Mouse (Mus musculus) heart, embryonic 11.5 days (tissue): Measurements from ENCODE around the gene Rps3a1. TPM values are rescaled to one million over a fixed set of nuclear protein-coding genes. Genes with fewer than 3 reads are reported as not detected.

Experiments
- ATAC-seq: fragments of 200-750 bp; cut with Nextera tagmentation; replicated peaks from 2 replicates; pipeline ENCODE4 v1.8.0; 2017; ENCODE audit warnings: moderate library complexity; ENCODE audit not compliant: insufficient number of reproducible peaks, low FRiP score, low TSS enrichment
- H3K27ac ChIP-seq: fragments of 300-500 bp; sonication (generic); 2 replicates; pipeline ENCODE4 v1.5.1; 2014; ENCODE audit warnings: mild to moderate bottlenecking, low read depth, low read length
- H3K27me3 ChIP-seq: fragments of 300-500 bp; sonication (generic); 2 replicates; pipeline ENCODE4 v1.6.1; 2014; ENCODE audit warnings: mild to moderate bottlenecking, low read length, mixed read lengths; ENCODE audit not compliant: control insufficient read depth, insufficient read depth
- H3K36me3 ChIP-seq: fragments of 300-500 bp; sonication (generic); 2 replicates; pipeline ENCODE4 v1.6.1; 2014; ENCODE audit warnings: mild to moderate bottlenecking, low read length, moderate library complexity, mixed read lengths; ENCODE audit not compliant: control insufficient read depth, insufficient read depth
- H3K4me1 ChIP-seq: fragments of 300-500 bp; sonication (generic); 2 replicates; pipeline ENCODE4 v1.6.1; 2014; ENCODE audit warnings: low read length; ENCODE audit not compliant: control insufficient read depth, insufficient read depth
- H3K4me2 ChIP-seq: fragments of 300-500 bp; sonication (generic); 2 replicates; pipeline ENCODE4 v1.6.1; 2014; ENCODE audit warnings: mild to moderate bottlenecking, moderate library complexity
- H3K4me3 ChIP-seq: fragments of 300-500 bp; sonication (generic); 2 replicates; pipeline ENCODE4 v1.5.1; 2014; ENCODE audit warnings: low read depth, low read length
- H3K9ac ChIP-seq: fragments of 300-500 bp; sonication (generic); 2 replicates; pipeline ENCODE4 v1.6.1; 2014; ENCODE audit warnings: mild to moderate bottlenecking, low read depth, low read length, moderate library complexity
- H3K9me3 ChIP-seq: fragments of 300-500 bp; sonication (generic); replicated peaks from 2 replicates; pipeline ENCODE4 v1.6.1; 2016; ENCODE audit warnings: low read length; ENCODE audit not compliant: control insufficient read depth
- WGBS: fragments of 180-500 bp; shearing (Covaris S2); extraction: QIAGEN DNeasy Blood & Tissue Kit; methylation state at CpG from one replicate; pipeline ENCODE4 v1.1.7; 2014; ENCODE audit not compliant: insufficient replicate concordance; 5-methylcytosine and 5-hydroxymethylcytosine counted together
- polyA plus RNA-seq: library from polyadenylated mRNA; unstranded; fragments of >200 nt; fragmentation: Nextera tagmentation; extraction: Ambion mirVana; gene quantifications from 2 replicates; pipeline ENCODE4 v1.2.1, GENCODE M21; 2014

Rps3a1 gene
- 950 and 968 TPM in 2 replicates for polyA plus RNA-seq

- WGBS, result under 1% methylated on average over 66 of the region's 77 CpGs
- ATAC-seq, result peak; percentile 96
- Histone ChIP-seq H3K4me3 (peak within 1 kb of the TSS; percentile 98), H3K27ac (peak within 1 kb of the TSS; percentile 85), H3K9ac (peak within 1 kb of the TSS; percentile 100), H3K4me1 (peaks cover 10% of the 10 kb centered on the region; the same call in 1 of the 2 replicates), H3K4me2 (peak within 1 kb of the TSS; percentile 87), H3K9me3 (no peaks in the 10 kb centered on the region), H3K36me3 (peaks cover 16% of the 10 kb centered on the region), H3K27me3 (no peaks in the 10 kb centered on the region)
Measured at GRCm38 (mm10) chr3:86142263-86142933, at the start of gene Rps3a1. Gene Rps3a1 (minus strand): TSS chr3:86142702.

GRCm38 (mm10) chr3:86187736-86188389 lies 45.4 kb upstream of the Rps3a1 start:
- 77% methylated on average over 5 of the region's 5 CpGs for WGBS
- no peak overlapping the region for H3K9ac ChIP-seq
- no peak overlapping the region for H3K27ac ChIP-seq

GRCm38 (mm10) chr3:86184546-86184945 lies 42.0 kb upstream of the Rps3a1 start:
- 81% methylated on average over 7 of the region's 7 CpGs for WGBS
- Histone ChIP-seq H3K4me1 (no peaks in the 10 kb centered on the region), H3K36me3 (no peaks in the 10 kb centered on the region), H3K4me3 (no peak overlapping the region), H3K27me3 (no peaks in the 10 kb centered on the region), H3K9me3 (no peaks in the 10 kb centered on the region), H3K27ac (no peak overlapping the region), H3K4me2 (no peak overlapping the region), H3K9ac (no peak overlapping the region)
- no peak for ATAC-seq

More at GRCm38 (mm10) chr3:86187736-86188389, 45.4 kb upstream of the Rps3a1 start:
- Histone ChIP-seq H3K9me3 (no peaks in the 10 kb centered on the region), H3K36me3 (no peaks in the 10 kb centered on the region), H3K4me2 (no peak overlapping the region), H3K4me3 (no peak overlapping the region), H3K4me1 (no peaks in the 10 kb centered on the region), H3K27me3 (no peaks in the 10 kb centered on the region)
- ATAC-seq, result no peak

GRCm38 (mm10) chr3:86181107-86181506 lies 38.6 kb upstream of the Rps3a1 start:
- 51% methylated on average over 5 of the region's 5 CpGs for WGBS

GRCm38 (mm10) chr3:86179714-86180113 lies 37.2 kb upstream of the Rps3a1 start:
- no peaks in the 10 kb centered on the region for H3K9me3 ChIP-seq
- no peak overlapping the region for H3K4me2 ChIP-seq
- H3K4me3 ChIP-seq, result no peak overlapping the region
- no peak overlapping the region for H3K27ac ChIP-seq
- H3K36me3 ChIP-seq, result no peaks in the 10 kb centered on the region
- H3K27me3 ChIP-seq, result no peaks in the 10 kb centered on the region
- 84% methylated on average over 7 of the region's 7 CpGs for whole genome bisulfite sequencing
- no peak for ATAC-seq
- no peak overlapping the region for H3K9ac ChIP-seq
- H3K4me1 ChIP-seq, result no peaks in the 10 kb centered on the region

More at GRCm38 (mm10) chr3:86181107-86181506, 38.6 kb upstream of the Rps3a1 start:
- H3K4me3 ChIP-seq, result no peak overlapping the region
- H3K27ac ChIP-seq, result no peak overlapping the region
- no peak overlapping the region for H3K4me2 ChIP-seq
- H3K36me3 ChIP-seq, result no peaks in the 10 kb centered on the region
- no peak overlapping the region for H3K9ac ChIP-seq
- no peaks in the 10 kb centered on the region for H3K27me3 ChIP-seq
- ATAC-seq, result no peak
- H3K4me1 ChIP-seq, result no peaks in the 10 kb centered on the region
- no peaks in the 10 kb centered on the region for H3K9me3 ChIP-seq

GRCm38 (mm10) chr3:86168841-86169425 lies 26.4 kb upstream of the Rps3a1 start:
- Histone ChIP-seq H3K27ac (no peak overlapping the region), H3K4me2 (no peak overlapping the region), H3K4me1 (no peaks in the 10 kb centered on the region), H3K9me3 (no peaks in the 10 kb centered on the region), H3K36me3 (no peaks in the 10 kb centered on the region), H3K9ac (no peak overlapping the region), H3K4me3 (no peak overlapping the region), H3K27me3 (no peaks in the 10 kb centered on the region)
- no peak for ATAC-seq
- WGBS, result 67% methylated on average over 8 of the region's 8 CpGs

- Histone ChIP-seq H3K4me1 (no peaks in the 10 kb centered on the region), H3K27ac (no peak overlapping the region)
- no peak for ATAC-seq
Measured at GRCm38 (mm10) chr3:86149521-86149920, 7.0 kb upstream of the Rps3a1 start.

GRCm38 (mm10) chr3:86149063-86149462 lies 6.6 kb upstream of the Rps3a1 start:
- H3K4me1 ChIP-seq, result no peaks in the 10 kb centered on the region
- no peak overlapping the region for H3K4me2 ChIP-seq
- H3K27me3 ChIP-seq, result no peaks in the 10 kb centered on the region
- 73% methylated on average over 6 of the region's 6 CpGs for WGBS
- no peak for ATAC-seq
- H3K4me3 ChIP-seq, result no peak overlapping the region
- no peaks in the 10 kb centered on the region for H3K9me3 ChIP-seq
- no peak overlapping the region for H3K27ac ChIP-seq
- no peaks in the 10 kb centered on the region for H3K36me3 ChIP-seq
- H3K9ac ChIP-seq, result no peak overlapping the region

More at GRCm38 (mm10) chr3:86149521-86149920, 7.0 kb upstream of the Rps3a1 start:
- H3K4me3 ChIP-seq, result no peak overlapping the region
- H3K36me3 ChIP-seq, result no peaks in the 10 kb centered on the region
- H3K27me3 ChIP-seq, result no peaks in the 10 kb centered on the region
- no peaks in the 10 kb centered on the region for H3K9me3 ChIP-seq
- H3K4me2 ChIP-seq, result no peak overlapping the region
- 80% methylated on average over 9 of the region's 9 CpGs for WGBS
- H3K9ac ChIP-seq, result no peak overlapping the region
